Mouse (Mus musculus): ENCODE measurements around the gene Pard3.
A peak's percentile ranks its signal among the peaks of the same experiment; 100 is the strongest.

Pard3 gene

GRCm38 (mm10) chr8:127295848-127296247 lies 232.2 kb downstream of the Pard3 start:
- DNase-seq, result no peak

DNA sequence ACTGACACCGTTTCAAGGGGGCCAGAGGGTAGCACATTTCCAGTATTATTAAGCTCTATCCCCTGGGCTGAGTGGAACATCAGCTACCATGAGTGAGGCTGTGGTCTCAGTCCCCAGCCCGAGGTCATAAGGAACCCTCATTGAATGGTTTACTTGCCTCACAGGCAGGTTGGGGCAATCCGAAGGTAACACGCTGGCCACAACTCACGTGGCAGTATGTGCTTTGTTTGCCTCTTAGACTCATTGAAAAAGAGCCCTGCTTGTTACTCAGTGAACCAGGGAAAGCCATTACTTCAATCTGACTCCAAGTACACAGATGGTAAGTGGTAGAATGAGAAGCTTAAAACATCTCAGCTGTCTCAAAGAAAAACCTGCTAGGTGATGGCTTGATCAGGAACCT lies 236.8 kb downstream of the Pard3 start:
- no peak for DNase-seq

DNA sequence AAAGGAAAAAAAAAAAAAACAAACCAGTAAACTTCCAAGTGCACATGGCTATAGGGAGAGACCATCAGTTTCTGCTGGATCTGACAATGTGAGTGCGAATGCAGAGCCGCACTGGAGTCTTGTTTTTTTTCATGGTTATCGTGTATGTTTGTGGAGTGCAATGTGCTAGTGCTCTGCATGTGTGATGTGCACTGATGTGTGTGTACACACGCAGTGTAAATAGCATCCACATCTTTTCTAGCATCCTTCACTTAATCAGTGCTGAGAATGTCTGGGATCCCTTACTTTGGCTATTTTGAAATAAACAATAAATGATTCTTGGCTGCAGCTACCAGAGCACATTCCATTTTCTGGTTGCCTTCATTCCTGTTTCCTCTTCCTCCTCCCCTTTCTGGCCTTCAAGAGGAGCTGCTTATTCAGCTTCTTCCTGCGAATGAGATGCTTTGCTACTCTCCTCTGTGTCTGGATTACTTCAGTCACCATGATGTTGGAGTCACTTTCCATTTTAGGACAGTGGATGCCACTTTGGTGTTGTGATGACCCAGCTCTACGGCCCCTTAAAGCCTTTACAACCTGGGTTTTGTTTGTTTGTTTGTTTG lies 239.3 kb downstream of the Pard3 start:
- DNase-seq, result no peak

- no peak for DNase-seq
These were observed 243.3 kb downstream of the Pard3 start for GRCm38 (mm10) chr8:127307026-127307425.

- DNase-seq, result no peak
These were observed 245.7 kb downstream of the Pard3 start for GRCm38 (mm10) chr8:127309363-127309762.

GRCm38 (mm10) chr8:127315811-127316210 lies 252.1 kb downstream of the Pard3 start:
- DNase-seq, result no peak

- no peak for DNase-seq
These were observed 254.2 kb downstream of the Pard3 start for GRCm38 (mm10) chr8:127317914-127318313.

DNA sequence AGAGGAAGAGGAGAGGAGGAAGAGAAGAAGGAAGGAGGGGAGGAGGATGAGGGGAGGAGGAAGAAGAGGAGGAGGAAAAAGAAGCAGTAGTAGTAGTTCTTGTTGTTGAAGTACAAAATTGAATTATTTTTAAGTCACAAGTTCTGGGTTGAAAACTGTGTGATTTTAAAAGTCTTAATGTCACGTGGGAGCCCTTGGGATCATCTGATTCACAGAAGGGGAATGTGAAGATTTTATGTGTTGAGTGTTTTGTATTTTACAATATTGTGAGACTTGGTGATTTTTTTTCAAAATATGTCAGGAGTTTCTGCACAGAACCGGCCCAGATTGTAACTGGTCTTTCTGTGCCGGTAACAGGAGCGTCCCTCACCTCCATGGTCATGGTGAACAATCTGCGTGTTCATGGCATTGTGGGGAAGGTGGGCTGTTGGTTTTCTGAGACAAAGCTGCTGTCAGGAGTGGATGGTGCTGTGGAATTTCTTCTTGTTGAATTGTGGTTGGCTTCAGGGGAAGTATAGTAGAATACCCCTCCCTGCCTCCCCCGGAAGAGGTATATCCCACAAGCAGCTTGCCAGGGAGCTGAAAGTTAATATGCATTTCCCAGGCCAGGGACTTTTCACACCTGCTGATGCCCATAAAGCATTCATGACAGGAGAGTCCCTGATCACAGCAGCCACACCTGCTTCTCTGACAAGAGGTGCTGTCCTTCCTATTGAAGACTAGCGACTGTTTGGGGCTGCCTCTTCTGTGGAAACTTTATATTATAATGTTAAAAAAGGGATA lies 254.9 kb downstream of the Pard3 start:
- no peak for DNase-seq

DNA sequence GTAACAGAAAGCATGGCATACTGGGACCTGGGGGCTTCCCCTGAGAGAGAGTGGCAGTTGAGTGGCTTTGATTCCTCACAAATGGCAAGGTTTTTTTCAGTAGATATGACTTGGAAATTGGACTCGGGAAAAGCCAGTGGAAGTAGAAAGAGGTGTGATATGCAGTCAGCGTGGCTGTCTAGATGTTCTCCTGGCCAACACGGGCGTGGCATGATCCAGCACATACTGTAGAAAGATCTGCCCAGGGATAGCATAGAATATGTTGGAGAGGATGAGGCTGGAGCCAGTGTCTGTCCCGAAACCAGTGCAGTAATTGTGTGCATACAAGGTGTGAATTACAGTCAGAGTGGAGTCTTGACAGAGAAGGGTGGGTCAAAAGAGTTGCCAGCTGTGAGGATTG lies 257.2 kb downstream of the Pard3 start:
- DNase-seq, result no peak

DNA sequence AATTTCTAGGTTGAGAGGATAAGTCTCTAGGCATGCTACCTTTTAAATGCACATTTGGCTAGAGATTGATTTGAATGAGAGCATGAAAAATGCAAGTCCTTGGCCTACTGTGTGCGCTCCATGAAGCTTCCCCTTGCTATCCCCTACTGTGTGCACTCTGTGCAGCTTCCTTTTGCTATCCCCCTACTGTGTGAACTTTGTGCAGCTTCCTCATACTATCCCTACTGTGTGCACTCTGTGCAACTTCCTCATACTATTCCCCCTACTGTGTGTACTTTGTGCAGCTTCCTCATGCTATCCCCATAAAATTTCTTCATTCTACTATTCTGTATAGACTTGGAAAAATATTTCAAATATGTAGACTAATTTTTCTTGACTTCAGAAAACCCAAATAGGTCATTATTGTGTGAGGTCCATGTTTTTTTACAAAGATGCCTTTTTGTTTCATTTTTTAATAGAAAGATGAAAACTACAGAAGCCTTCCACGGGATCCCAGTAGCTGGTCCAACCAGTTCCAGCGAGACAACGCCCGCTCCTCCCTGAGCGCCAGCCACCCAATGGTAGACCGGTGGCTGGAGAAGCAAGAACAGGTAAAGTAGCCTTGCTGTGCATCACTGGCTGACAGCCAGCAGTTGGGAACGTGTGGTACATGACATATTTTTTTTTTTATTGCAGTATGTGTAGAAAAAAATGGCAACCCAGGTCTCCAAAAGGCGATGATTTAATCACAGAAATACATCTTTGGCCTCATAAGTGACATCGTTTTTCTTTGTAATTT lies 260.1 kb downstream of the Pard3 start:
- no peak for DNase-seq

DNA sequence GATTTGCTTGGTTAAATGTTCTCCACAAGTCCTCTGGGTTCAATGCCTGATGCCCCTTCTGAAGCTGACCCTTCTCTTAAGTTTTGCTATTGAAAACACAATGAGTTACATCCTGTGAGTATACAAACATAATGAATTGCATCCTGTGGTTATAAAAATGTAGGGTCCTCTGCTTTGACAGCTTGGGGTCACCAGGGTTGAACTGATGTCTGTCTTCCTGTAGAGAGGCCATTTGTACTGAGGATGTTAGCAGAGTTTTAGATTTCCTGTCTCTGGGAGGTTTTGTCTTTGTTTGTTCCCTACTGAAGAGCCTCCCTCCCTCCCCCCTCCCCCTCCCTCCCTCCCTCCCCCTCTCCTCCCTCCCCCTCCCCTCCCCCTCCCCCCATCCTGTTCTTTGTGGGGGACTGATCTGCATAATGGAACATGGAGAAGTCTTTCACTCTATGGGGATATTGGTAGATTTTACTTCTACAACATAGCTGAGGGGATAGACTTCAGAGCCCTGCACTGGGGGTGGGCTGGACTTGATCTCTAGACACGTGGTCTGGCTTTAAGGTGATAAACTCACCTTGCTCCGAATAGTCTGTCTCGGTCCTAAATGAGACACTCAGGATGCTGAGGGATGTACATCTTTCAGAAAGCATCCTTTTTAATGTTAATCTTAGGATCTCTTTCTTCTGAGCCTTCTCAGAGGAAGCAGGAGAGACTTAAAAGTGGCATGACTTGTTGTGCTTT lies 261.3 kb downstream of the Pard3 start:
- DNase-seq, result no peak

GRCm38 (mm10) chr8:127325749-127326148 lies 262.1 kb downstream of the Pard3 start:
- DNase-seq, result no peak

- DNase-seq, result no peak
These were observed 266.8 kb downstream of the Pard3 start for GRCm38 (mm10) chr8:127330258-127331187.

GRCm38 (mm10) chr8:127331751-127332150 lies 268.1 kb downstream of the Pard3 start:
- peak; percentile 27 for DNase-seq

GRCm38 (mm10) chr8:127335216-127335615 lies 271.5 kb downstream of the Pard3 start:
- no peak for DNase-seq

DNA sequence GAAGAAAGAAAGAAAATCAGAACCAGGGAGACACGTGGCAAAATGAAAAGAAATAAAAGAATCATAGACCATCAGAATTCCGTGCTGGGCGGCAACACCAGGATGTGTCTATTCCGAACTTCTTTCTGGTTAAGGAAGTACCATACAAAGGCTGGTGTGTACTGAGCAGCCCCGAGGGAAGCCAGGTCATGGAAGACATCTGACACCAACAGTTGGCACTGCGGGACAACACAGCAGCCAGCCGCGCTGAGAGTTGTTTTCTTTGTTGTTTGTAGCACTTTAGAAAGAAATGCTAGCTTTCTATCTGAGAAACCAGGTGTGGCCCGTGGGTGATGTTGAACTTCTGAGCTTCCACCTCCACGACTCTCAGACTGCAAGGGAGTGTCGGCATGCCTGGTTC lies 274.5 kb downstream of the Pard3 start:
- DNase-seq, result no peak

GRCm38 (mm10) chr8:127341046-127341445 lies 277.4 kb downstream of the Pard3 start:
- DNase-seq, result no peak

DNA sequence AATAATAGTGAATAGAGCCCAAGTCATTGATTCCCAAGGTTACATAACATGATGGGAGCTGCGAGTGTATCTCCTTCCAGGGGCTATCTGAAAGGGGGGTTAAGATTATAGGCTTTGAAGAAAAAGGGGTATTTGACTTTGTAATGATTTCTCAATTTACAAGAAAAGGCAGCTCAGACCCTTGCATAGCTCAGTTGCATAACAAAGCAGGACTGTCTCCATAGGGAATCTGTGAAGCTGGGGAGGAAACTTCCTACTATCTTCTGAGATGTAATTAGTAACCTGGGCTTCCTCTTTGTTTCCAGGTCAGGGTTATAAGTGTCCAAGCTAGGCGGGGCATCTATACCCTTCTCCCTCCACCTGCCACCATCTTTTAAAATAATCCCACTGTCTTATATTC lies 279.4 kb downstream of the Pard3 start:
- no peak for DNase-seq

GRCm38 (mm10) chr8:127344421-127344820 lies 280.7 kb downstream of the Pard3 start:
- DNase-seq, result no peak

GRCm38 (mm10) chr8:127345912-127346423 lies 282.3 kb downstream of the Pard3 start:
- no peak for DNase-seq

GRCm38 (mm10) chr8:127347890-127348495 lies 284.3 kb downstream of the Pard3 start:
- DNase-seq, result no peak

Data from layer of hippocampus, adult 9-11 months (tissue).